Comparison of ENCODE assay signal across 19 mouse cellular contexts in genomic region chr17:26405340-26406100, GRCm38 (mm10). TPM values are rescaled to one million over a fixed set of nuclear protein-coding genes. Genes with fewer than 3 reads are reported as not detected.
DNase-seq lines count a peak whose midpoint lies in the region; ATAC-seq lines count a peak whose summit lies in the region.
"Had no signal": no experiment of that assay in that cellular context is flagged by ENCODE, and none has a peak within 500 bp of the region (broad histone marks: within the 10 kb centered on the region; RNA-seq: fewer than 3 reads in every experiment).

No protein-coding gene starts in this region.

- 0 out of 2 replicates have a peak, but pooled peaks cover 5% of the 10 kb centered on the region for H3K27me3 ChIP-seq in limb, embryonic 15.5 days
- H3K27me3 ChIP-seq in limb, embryonic 10.5 days (ENCODE audit: low read depth, poor library complexity, severe bottlenecking), result peaks cover under 1% of the 10 kb centered on the region; the same call in 1 of the 2 replicates

- peaks cover 8% of the 10 kb centered on the region for H3K4me1 ChIP-seq in limb, embryonic 15.5 days
- no peaks in the 10 kb centered on the region for H3K4me1 ChIP-seq in limb, embryonic 10.5 days
- H3K4me1 ChIP-seq: embryonic facial prominence, embryonic 13.5 days; hindbrain, embryonic 13.5 days; liver, embryonic 15.5 days had no signal

- H3K4me2 ChIP-seq in limb, embryonic 15.5 days, result no peak overlapping the region
- H3K4me2 ChIP-seq: embryonic facial prominence, embryonic 13.5 days; heart, embryonic 11.5 days; hindbrain, embryonic 13.5 days; liver, embryonic 15.5 days; midbrain, embryonic 11.5 days had no signal

- H3K9ac ChIP-seq in limb, embryonic 15.5 days, result no peak overlapping the region
- H3K9ac ChIP-seq: embryonic facial prominence, embryonic 13.5 days; hindbrain, embryonic 13.5 days; liver, embryonic 15.5 days had no signal

- WGBS in limb, embryonic 15.5 days, result 38% methylated on average over 10 of the region's 10 CpGs
- 84% methylated on average over 10 of the region's 10 CpGs for WGBS in limb, embryonic 10.5 days

- 0 out of 2 replicates have a peak, but pooled peaks have one; percentile 52 for ATAC-seq in limb, embryonic 15.5 days (ENCODE audit: insufficient number of reproducible peaks, low FRiP score, low TSS enrichment, low read depth)
- ATAC-seq: forebrain, embryonic 14.5 days; inflammation-experienced regulatory T-cells, adult 6 months had no signal

- H3K9me3 ChIP-seq in limb, embryonic 15.5 days, result no peaks in the 10 kb centered on the region
- no peaks in the 10 kb centered on the region for H3K9me3 ChIP-seq in limb, embryonic 10.5 days (replicated peaks)
- H3K9me3 ChIP-seq: embryonic facial prominence, embryonic 13.5 days; hindbrain, embryonic 13.5 days; liver, embryonic 15.5 days had no signal

- peak; percentile 64 to 78 for DNase-seq in frontal cortex, postnatal 36 days (ENCODE audit: low spot score in 2 of 2)
- no peak for DNase-seq in frontal cortex, postnatal 25 days (ENCODE audit: low spot score in 2 of 2)
- no peak for DNase-seq in limb, embryonic 10.5 days (ENCODE audit: low spot score)
- peak; percentile 77 to 79 for DNase-seq in left cerebral cortex, adult 9 months (ENCODE audit: low spot score in 2 of 2)
- DNase-seq in telencephalon, adult 2 months (ENCODE audit: low read depth, low spot score), result peak; percentile 88
- no peak for DNase-seq in heart, adult 18-20 months
- DNase-seq: cerebellum, adult 8-10 months; gastrocnemius, postnatal 36 days; heart, postnatal 14 days; kidney, adult 9 months; kidney, postnatal 25 days had no signal

- H3K4me3 ChIP-seq in limb, embryonic 15.5 days, result no peak overlapping the region
- no peak overlapping the region for H3K4me3 ChIP-seq in limb, embryonic 10.5 days
- H3K4me3 ChIP-seq: embryonic facial prominence, embryonic 13.5 days; hindbrain, embryonic 13.5 days; liver, embryonic 15.5 days had no signal

- H3K27ac ChIP-seq in limb, embryonic 15.5 days, result no peak overlapping the region
- no peak overlapping the region for H3K27ac ChIP-seq in limb, embryonic 10.5 days
- H3K27ac ChIP-seq: embryonic facial prominence, embryonic 13.5 days; hindbrain, embryonic 13.5 days; liver, embryonic 15.5 days had no signal

- no peaks in the 10 kb centered on the region for H3K36me3 ChIP-seq in limb, embryonic 15.5 days
- H3K36me3 ChIP-seq in limb, embryonic 10.5 days, result no peaks in the 10 kb centered on the region
- H3K36me3 ChIP-seq: embryonic facial prominence, embryonic 13.5 days; hindbrain, embryonic 13.5 days; liver, embryonic 15.5 days had no signal

RNA-seq across cellular contexts. Expression of gene Neurl1b, which starts 9.1 kb away (rescaled TPM):
- 0.68 and 0.90 TPM in 2 replicates for polyA plus RNA-seq in limb, embryonic 15.5 days (2015; fragmentation: Nextera tagmentation; extraction: Ambion mirVana)
- 0.05 and 0.10 TPM in 2 replicates for polyA plus RNA-seq in limb, embryonic 10.5 days (2016; fragmentation: Nextera tagmentation; extraction: Ambion mirVana)
- 1 to 10 TPM; 5.6 to 5.9 TPM for total RNA-seq in heart, adult 18-20 months (2021)

Comparison
In these comparisons a context has a peak if more than half of its experiments do, and no peak if none do; other contexts are left out.
1. DNase-seq: peak in frontal cortex, postnatal 36 days (2 of 2), left cerebral cortex, adult 9 months (2 of 2) and telencephalon, adult 2 months (single experiment); none in frontal cortex, postnatal 25 days (0 of 2), limb, embryonic 10.5 days (single experiment) and heart, adult 18-20 months (0 of 2).